Mouse (Mus musculus): ENCODE data around the gene Ugt3a2. TPM values are rescaled to one million over a fixed set of nuclear protein-coding genes. Genes with fewer than 3 reads are reported as not detected.

Gene Ugt3a2
- not detected in 2 replicates for polyA plus RNA-seq (2016; fragmentation: Nextera tagmentation; extraction: Ambion mirVana)

GRCm38 (mm10) chr15:9335341-9335740 is at the start of gene Ugt3a2:
Ugt3a2 (plus strand) TSS chr15:9335550.
- H3K27me3 ChIP-seq (replicated peaks) = no peaks in the 10 kb centered on the region
- H3K4me2 ChIP-seq (replicated peaks) = no peak within 1 kb of the TSS
- no peak within 1 kb of the TSS for H3K4me3 ChIP-seq
- whole genome bisulfite sequencing = 91% methylated on average over 4 of the region's 4 CpGs
- H3K27ac ChIP-seq = no peak within 1 kb of the TSS
- H3K9me3 ChIP-seq = no peaks in the 10 kb centered on the region
- no peaks in the 10 kb centered on the region for H3K4me1 ChIP-seq
- no peak within 1 kb of the TSS for H3K9ac ChIP-seq
- no peak for ATAC-seq (ENCODE audit: low FRiP score, low read depth)
- no peaks in the 10 kb centered on the region for H3K36me3 ChIP-seq

- H3K36me3 ChIP-seq = no peaks in the 10 kb centered on the region
- no peaks in the 10 kb centered on the region for H3K27me3 ChIP-seq (replicated peaks)
- no peak overlapping the region for H3K27ac ChIP-seq
- no peaks in the 10 kb centered on the region for H3K4me1 ChIP-seq
- H3K9me3 ChIP-seq = no peaks in the 10 kb centered on the region
- no peak for ATAC-seq (ENCODE audit: low FRiP score, low read depth)
- H3K9ac ChIP-seq = no peak overlapping the region
- H3K4me2 ChIP-seq (replicated peaks) = no peak overlapping the region
- WGBS = 55% methylated on average over 2 of the region's 2 CpGs
- H3K4me3 ChIP-seq = no peak overlapping the region
Measured at GRCm38 (mm10) chr15:9289660-9290059, 45.7 kb upstream of the Ugt3a2 start.

DNA sequence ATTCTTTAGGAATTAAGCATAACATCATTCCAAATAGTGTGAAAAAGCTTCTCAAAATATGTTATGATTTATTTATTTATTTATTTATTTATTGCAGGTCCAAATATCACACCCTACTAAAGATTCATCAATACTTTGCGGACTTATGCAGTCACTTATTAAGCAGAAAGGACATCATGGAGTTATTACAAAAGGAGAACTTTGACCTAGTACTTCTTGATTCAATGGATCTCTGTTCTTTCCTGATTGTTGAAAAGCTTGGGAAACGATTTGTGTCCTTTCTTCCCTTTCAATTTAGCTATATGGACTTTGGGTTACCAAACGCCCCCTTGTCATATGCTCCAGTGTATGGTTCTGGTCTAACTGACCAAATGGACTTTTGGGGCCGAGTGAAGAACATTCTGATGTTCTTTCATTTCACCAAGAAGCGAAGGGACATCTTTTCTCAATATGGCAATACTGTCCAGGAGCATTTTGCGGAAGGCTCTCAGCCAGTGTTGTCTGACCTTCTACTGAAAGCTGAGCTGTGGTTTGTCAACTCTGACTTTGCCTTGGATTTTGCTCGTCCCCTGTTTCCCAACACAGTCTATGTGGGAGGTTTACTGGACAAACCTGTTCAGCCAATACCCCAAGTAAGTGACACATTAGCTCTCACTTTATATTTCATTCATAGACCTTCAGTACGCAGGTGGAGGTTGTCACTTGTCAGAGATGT is 29.2 kb upstream of the Ugt3a2 start:
- Histone ChIP-seq H3K27me3 (replicated peaks) (no peaks in the 10 kb centered on the region), H3K9ac (no peak overlapping the region), H3K36me3 (no peaks in the 10 kb centered on the region), H3K4me2 (replicated peaks) (no peak overlapping the region), H3K4me3 (no peak overlapping the region), H3K27ac (no peak overlapping the region), H3K9me3 (0 out of 2 replicates have a peak, but pooled peaks cover 3% of the 10 kb centered on the region), H3K4me1 (no peaks in the 10 kb centered on the region)
- no peak for ATAC-seq (ENCODE audit: low FRiP score, low read depth)
- 85% methylated on average over 8 of the region's 8 CpGs for WGBS

DNA sequence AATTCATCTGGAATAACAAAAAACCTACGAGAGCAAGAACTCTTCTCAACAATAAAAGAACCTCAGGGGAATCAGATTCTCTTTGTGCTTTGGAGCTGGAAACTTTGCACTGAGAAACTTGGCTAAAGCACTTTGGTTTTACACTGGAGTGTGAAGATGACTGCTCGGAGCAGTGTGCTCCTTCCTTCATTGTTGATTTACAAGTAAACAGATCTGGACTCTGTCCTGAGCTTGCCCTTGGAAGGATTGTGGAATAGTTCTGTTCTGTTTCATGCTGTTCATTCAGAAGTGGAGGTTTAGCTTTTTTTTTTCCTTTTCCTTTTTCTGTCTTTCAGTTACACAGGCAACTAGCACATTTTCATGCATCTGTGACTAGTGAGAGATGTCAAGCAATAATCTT is 754 bp upstream of the Ugt3a2 start:
- Histone ChIP-seq H3K27ac (no peak overlapping the region), H3K9me3 (no peaks in the 10 kb centered on the region), H3K9ac (no peak overlapping the region), H3K4me2 (replicated peaks) (no peak overlapping the region), H3K4me3 (no peak overlapping the region), H3K27me3 (replicated peaks) (no peaks in the 10 kb centered on the region), H3K4me1 (no peaks in the 10 kb centered on the region), H3K36me3 (no peaks in the 10 kb centered on the region)
- WGBS = 73% methylated on average over 2 of the region's 2 CpGs
- ATAC-seq (ENCODE audit: low FRiP score, low read depth) = no peak

DNA sequence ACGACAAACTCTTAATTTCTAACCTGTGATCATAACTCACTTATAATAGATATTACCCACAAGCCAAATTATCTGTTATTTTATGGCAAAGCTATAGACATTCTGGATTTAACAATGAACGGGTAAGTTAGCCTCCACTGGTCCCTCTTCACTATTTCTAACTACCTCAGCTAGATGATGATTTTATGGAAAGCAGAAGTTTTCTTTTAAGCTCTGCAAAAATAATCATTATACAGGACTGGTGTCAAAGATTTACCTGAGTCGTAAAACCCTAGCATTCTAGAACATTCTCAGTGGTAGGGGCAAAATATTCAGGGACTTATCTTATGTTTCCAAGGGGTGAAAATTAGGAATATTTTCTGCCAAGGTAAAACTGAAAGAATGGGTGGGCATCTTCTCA is 1.3 kb downstream of the Ugt3a2 start:
- Histone ChIP-seq H3K4me1 (no peaks in the 10 kb centered on the region), H3K36me3 (no peaks in the 10 kb centered on the region), H3K4me2 (replicated peaks) (no peak overlapping the region), H3K9me3 (no peaks in the 10 kb centered on the region), H3K27ac (no peak overlapping the region), H3K27me3 (replicated peaks) (no peaks in the 10 kb centered on the region), H3K4me3 (no peak overlapping the region), H3K9ac (no peak overlapping the region)
- ATAC-seq (ENCODE audit: low FRiP score, low read depth) = no peak
- 86% methylated on average over 3 of the region's 3 CpGs for WGBS

GRCm38 (mm10) chr15:9337021-9337420 is 1.7 kb downstream of the Ugt3a2 start:
- WGBS = 74% methylated on average over 3 of the region's 3 CpGs
- ATAC-seq (ENCODE audit: low FRiP score, low read depth) = no peak
- Histone ChIP-seq H3K4me2 (replicated peaks) (no peak overlapping the region), H3K4me3 (no peak overlapping the region), H3K9ac (no peak overlapping the region), H3K9me3 (no peaks in the 10 kb centered on the region), H3K27me3 (replicated peaks) (no peaks in the 10 kb centered on the region), H3K36me3 (no peaks in the 10 kb centered on the region), H3K27ac (no peak overlapping the region), H3K4me1 (no peaks in the 10 kb centered on the region)

GRCm38 (mm10) chr15:9348739-9349138 is 13.4 kb downstream of the Ugt3a2 start:
- 57% methylated on average over 3 of the region's 3 CpGs for WGBS

DNA sequence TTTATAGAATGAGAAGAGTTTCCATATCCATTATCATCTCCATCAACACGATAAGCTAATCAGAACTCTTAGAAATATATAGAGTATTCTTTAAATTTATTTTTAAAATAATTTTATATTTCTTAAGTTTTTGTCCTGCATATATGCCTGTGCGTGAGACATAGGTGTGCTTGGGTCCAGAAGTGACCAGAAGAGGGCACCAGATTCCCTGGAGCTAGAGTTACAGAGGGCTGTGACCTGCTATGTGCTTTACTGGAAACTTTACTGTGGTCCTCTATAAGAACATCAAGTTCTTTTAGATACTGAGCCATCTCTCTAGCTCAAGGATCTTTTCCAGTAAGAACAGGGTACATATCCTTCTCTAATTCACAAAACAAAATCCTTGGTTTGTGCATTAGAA is 27.5 kb downstream of the Ugt3a2 start:
- WGBS = 68% methylated on average over 2 of the region's 2 CpGs
- no peaks in the 10 kb centered on the region for H3K4me1 ChIP-seq
- no peaks in the 10 kb centered on the region for H3K9me3 ChIP-seq
- H3K27me3 ChIP-seq (replicated peaks) = no peaks in the 10 kb centered on the region
- no peaks in the 10 kb centered on the region for H3K36me3 ChIP-seq
- H3K9ac ChIP-seq = no peak overlapping the region
- ATAC-seq (ENCODE audit: low FRiP score, low read depth) = no peak
- H3K4me3 ChIP-seq = no peak overlapping the region
- H3K27ac ChIP-seq = no peak overlapping the region
- no peak overlapping the region for H3K4me2 ChIP-seq (replicated peaks)

More at GRCm38 (mm10) chr15:9348739-9349138, 13.4 kb downstream of the Ugt3a2 start:
- no peaks in the 10 kb centered on the region for H3K9me3 ChIP-seq
- ATAC-seq (ENCODE audit: low FRiP score, low read depth) = no peak
- no peaks in the 10 kb centered on the region for H3K36me3 ChIP-seq
- H3K27ac ChIP-seq = no peak overlapping the region
- H3K27me3 ChIP-seq (replicated peaks) = no peaks in the 10 kb centered on the region
- no peaks in the 10 kb centered on the region for H3K4me1 ChIP-seq
- H3K4me3 ChIP-seq = no peak overlapping the region
- H3K9ac ChIP-seq = no peak overlapping the region
- H3K4me2 ChIP-seq (replicated peaks) = no peak overlapping the region

DNA sequence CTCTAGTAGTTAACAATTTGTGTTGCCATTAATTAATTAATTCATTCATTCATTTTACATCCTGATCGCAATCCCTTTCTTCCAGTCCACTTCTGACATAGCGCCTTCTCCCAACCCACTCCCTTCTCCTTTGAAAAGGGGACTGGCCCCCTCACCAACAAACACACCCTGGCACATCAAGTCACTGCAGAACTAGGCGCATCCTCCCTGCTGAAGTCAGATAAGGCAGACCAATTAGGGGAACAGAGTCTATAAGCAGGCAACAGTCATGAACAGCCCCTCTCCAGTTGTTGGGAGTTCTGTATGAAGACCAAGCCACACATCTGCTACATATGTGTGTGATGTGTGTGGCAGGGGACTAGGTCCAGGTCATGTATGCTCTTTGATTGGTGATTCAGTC is 33.4 kb downstream of the Ugt3a2 start:
- no peak overlapping the region for H3K27ac ChIP-seq
- no peak for ATAC-seq (ENCODE audit: low FRiP score, low read depth)
- WGBS = 87% methylated on average over 3 of the region's 3 CpGs
- no peaks in the 10 kb centered on the region for H3K27me3 ChIP-seq (replicated peaks)
- H3K4me2 ChIP-seq (replicated peaks) = no peak overlapping the region
- H3K36me3 ChIP-seq = no peaks in the 10 kb centered on the region
- H3K4me1 ChIP-seq = no peaks in the 10 kb centered on the region
- H3K4me3 ChIP-seq = no peak overlapping the region
- H3K9me3 ChIP-seq = no peaks in the 10 kb centered on the region
- H3K9ac ChIP-seq = no peak overlapping the region

GRCm38 (mm10) chr15:9376281-9376680 is 40.9 kb downstream of the Ugt3a2 start:
- no peak for ATAC-seq (ENCODE audit: low FRiP score, low read depth)
- WGBS = 91% methylated on average over 7 of the region's 7 CpGs
- no peaks in the 10 kb centered on the region for H3K27me3 ChIP-seq (replicated peaks)

GRCm38 (mm10) chr15:9409475-9409874 is 74.1 kb downstream of the Ugt3a2 start:
- Histone ChIP-seq H3K36me3 (no peaks in the 10 kb centered on the region), H3K27ac (no peak overlapping the region), H3K9me3 (no peaks in the 10 kb centered on the region), H3K4me3 (no peak overlapping the region), H3K4me1 (no peaks in the 10 kb centered on the region), H3K4me2 (replicated peaks) (no peak overlapping the region), H3K9ac (no peak overlapping the region), H3K27me3 (replicated peaks) (no peaks in the 10 kb centered on the region)
- WGBS = 89% methylated on average over 3 of the region's 3 CpGs
- ATAC-seq (ENCODE audit: low FRiP score, low read depth) = no peak

More at GRCm38 (mm10) chr15:9376281-9376680, 40.9 kb downstream of the Ugt3a2 start:
- no peaks in the 10 kb centered on the region for H3K9me3 ChIP-seq
- H3K27ac ChIP-seq = no peak overlapping the region
- H3K4me1 ChIP-seq = no peaks in the 10 kb centered on the region
- no peak overlapping the region for H3K4me2 ChIP-seq (replicated peaks)
- no peaks in the 10 kb centered on the region for H3K36me3 ChIP-seq
- no peak overlapping the region for H3K9ac ChIP-seq
- H3K4me3 ChIP-seq = no peak overlapping the region

Measured in neural tube, embryonic 12.5 days (tissue).